Mouse (Mus musculus): ENCODE data around the gene Sntb2. TPM values are rescaled to one million over a fixed set of nuclear protein-coding genes. Genes with fewer than 3 reads are reported as not detected.

Gene Sntb2
- polyA plus RNA-seq, 1 experiment from 2014 or later = 17.8 TPM

GRCm38 (mm10) chr8:106933506-106934143 lies 1.9 kb upstream of the Sntb2 start:
- Histone ChIP-seq H3K4me2 (no peak overlapping the region), H3K27me3 (no peaks in the 10 kb centered on the region), H3K27ac (no peak overlapping the region), H3K9ac (no peak overlapping the region), H3K4me3 (no peak overlapping the region), H3K4me1 (peaks cover 46% of the 10 kb centered on the region), H3K9me3 (no peaks in the 10 kb centered on the region), H3K36me3 (no peaks in the 10 kb centered on the region)
- ATAC-seq (ENCODE audit: borderline replicate concordance, extremely low read depth, low FRiP score, low TSS enrichment) = no peak
- 79% methylated on average over 4 of the region's 4 CpGs for WGBS

DNA sequence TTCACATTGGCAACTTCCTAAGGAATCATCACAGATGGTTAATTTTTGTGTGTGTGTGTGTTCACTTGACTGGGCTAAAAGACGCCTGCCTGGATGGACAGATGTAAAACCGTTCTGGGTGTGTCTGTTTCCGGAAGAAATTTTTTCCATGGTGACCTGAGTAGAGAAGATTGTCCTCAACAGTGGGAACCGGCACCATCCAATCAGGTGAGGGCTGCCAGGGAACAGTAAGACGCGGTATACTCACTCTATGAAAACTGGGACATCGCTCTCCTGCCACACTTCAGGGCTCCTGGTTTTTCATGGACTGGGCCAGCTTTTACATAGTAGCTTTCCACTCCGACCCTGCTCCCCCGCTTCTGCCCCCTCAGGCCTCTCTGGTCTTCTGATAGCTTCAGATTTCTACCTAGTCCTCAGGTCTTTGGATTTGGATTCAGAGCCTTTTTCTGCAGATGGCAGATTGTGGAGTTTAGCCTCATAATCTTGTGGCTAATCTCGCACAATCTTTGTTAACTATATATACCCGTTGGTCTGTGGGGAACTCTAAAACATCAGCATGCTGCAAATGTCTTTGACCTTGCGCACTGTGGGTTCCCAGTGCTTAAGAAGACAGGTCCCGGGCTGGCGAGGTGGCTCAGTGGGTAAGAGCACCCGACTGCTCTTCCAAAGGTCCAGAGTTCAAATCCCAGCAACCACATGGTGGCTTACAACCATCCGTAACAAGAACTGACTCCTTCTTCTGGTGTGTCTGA lies 1.1 kb upstream of the Sntb2 start:
- Histone ChIP-seq H3K9me3 (no peaks in the 10 kb centered on the region), H3K36me3 (no peaks in the 10 kb centered on the region), H3K9ac (no peak overlapping the region), H3K4me2 (no peak overlapping the region), H3K4me1 (peaks cover 39% of the 10 kb centered on the region), H3K4me3 (no peak overlapping the region), H3K27me3 (no peaks in the 10 kb centered on the region), H3K27ac (no peak overlapping the region)
- ATAC-seq (ENCODE audit: borderline replicate concordance, extremely low read depth, low FRiP score, low TSS enrichment) = no peak
- WGBS = 79% methylated on average over 16 of the region's 16 CpGs

GRCm38 (mm10) chr8:106935899-106936477 lies 438 bp downstream of the Sntb2 start:
- Histone ChIP-seq H3K27ac (peak overlapping the region; percentile 94), H3K9me3 (no peaks in the 10 kb centered on the region), H3K9ac (peak overlapping the region; percentile 91), H3K4me1 (peaks cover 31% of the 10 kb centered on the region), H3K36me3 (no peaks in the 10 kb centered on the region), H3K4me3 (peak overlapping the region; percentile 88), H3K27me3 (no peaks in the 10 kb centered on the region), H3K4me2 (peak overlapping the region; percentile 69)
- under 1% methylated on average over 72 of the region's 76 CpGs for WGBS
- peak; percentile 68 for ATAC-seq (ENCODE audit: borderline replicate concordance, extremely low read depth, low FRiP score, low TSS enrichment)

GRCm38 (mm10) chr8:106936478-106937051 lies 1.0 kb downstream of the Sntb2 start:
- H3K9ac ChIP-seq = peak overlapping the region; percentile 91
- no peaks in the 10 kb centered on the region for H3K9me3 ChIP-seq
- ATAC-seq (ENCODE audit: borderline replicate concordance, extremely low read depth, low FRiP score, low TSS enrichment) = no peak
- no peaks in the 10 kb centered on the region for H3K27me3 ChIP-seq
- H3K27ac ChIP-seq = peak overlapping the region; percentile 94
- H3K4me2 ChIP-seq = peak overlapping the region; percentile 69
- peaks cover 31% of the 10 kb centered on the region for H3K4me1 ChIP-seq
- WGBS = under 1% methylated on average over 26 of the region's 26 CpGs
- peak overlapping the region; percentile 88 for H3K4me3 ChIP-seq
- no peaks in the 10 kb centered on the region for H3K36me3 ChIP-seq

- Histone ChIP-seq H3K4me1 (peaks cover 30% of the 10 kb centered on the region), H3K4me2 (peak overlapping the region; percentile 69), H3K27me3 (no peaks in the 10 kb centered on the region), H3K9me3 (no peaks in the 10 kb centered on the region), H3K36me3 (no peaks in the 10 kb centered on the region), H3K4me3 (peak overlapping the region; percentile 88), H3K9ac (peak overlapping the region; percentile 91), H3K27ac (peak overlapping the region; percentile 94; the same call in 1 of the 2 replicates)
- WGBS = 26% methylated on average over 14 of the region's 14 CpGs
- no peak for ATAC-seq (ENCODE audit: borderline replicate concordance, extremely low read depth, low FRiP score, low TSS enrichment)
Observed at GRCm38 (mm10) chr8:106937081-106937800, 1.7 kb downstream of the Sntb2 start.

DNA sequence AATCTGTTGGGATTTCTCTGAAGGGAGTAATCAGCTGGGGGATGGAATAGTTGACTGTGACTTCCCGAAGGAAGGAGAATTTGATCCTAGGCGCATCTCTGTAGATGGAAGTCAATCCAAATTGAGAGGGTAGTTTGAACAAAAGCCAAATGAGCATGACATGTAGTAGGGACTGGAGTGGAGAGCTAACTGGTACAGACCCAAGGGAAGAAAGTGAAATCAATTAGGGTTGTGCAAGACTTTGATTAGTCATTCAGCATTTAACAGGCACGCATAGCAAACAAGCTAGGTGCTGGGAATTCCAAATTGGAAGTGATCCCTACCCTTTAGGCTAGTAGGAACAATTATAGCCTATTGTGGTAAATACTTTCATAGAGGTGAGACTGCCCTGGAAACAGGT lies 6.3 kb downstream of the Sntb2 start:
- Histone ChIP-seq H3K4me3 (no peak overlapping the region), H3K27me3 (no peaks in the 10 kb centered on the region), H3K9ac (no peak overlapping the region), H3K36me3 (no peaks in the 10 kb centered on the region), H3K4me2 (no peak overlapping the region), H3K4me1 (peaks cover 20% of the 10 kb centered on the region), H3K9me3 (no peaks in the 10 kb centered on the region), H3K27ac (no peak overlapping the region)
- no peak for ATAC-seq (ENCODE audit: borderline replicate concordance, extremely low read depth, low FRiP score, low TSS enrichment)
- 91% methylated on average over 3 of the region's 3 CpGs for WGBS

DNA sequence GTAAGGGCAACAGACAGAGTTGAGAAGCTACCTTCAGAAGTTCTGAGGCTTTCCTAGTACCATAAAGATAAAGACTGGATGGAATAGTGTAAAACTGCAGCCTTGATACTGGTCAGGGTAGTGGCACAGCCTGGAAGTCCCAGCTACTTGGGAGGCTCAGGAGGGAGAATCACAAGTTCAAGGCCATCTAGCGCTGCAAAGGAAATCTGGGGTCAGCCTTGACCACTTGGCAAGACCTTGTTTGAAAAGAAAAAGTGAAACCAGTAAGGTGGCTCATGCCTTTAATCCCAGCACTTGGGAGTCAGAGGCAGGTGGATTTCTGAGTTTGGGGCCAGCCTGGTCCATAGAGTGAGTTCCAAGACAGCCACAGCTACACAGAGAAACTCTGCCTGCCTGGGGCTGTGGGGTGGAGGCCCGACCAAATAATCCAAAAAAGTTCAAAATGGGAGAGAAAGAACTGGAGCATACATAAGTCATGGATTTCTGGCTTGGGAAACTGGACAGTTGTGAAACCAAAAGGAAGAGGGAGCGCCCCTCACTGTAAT lies 8.4 kb downstream of the Sntb2 start:
- WGBS = 88% methylated on average over 3 of the region's 3 CpGs

DNA sequence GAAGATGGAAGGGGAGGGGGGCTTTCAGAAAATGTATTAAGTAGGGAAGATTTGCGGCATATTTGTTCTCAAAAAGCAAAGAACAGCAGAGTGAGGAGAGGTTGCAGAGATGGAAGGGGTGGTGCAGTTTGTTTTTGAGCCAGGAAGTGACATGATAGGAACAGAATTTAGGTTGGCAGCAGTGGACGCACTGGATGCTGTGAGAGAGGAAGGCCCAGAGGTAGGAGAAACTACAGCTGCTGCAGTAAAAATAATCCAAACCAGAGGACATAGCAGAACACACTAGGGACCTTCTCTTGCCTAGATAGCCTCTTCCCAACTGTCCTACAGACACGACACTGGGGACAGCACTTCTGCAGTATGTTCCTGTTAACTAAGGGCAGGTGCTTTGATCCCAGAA lies 9.2 kb downstream of the Sntb2 start:
- Histone ChIP-seq H3K4me1 (0 out of 2 replicates have a peak, but pooled peaks cover 5% of the 10 kb centered on the region), H3K27ac (no peak overlapping the region), H3K27me3 (no peaks in the 10 kb centered on the region), H3K9me3 (no peaks in the 10 kb centered on the region), H3K4me3 (no peak overlapping the region), H3K9ac (no peak overlapping the region), H3K4me2 (no peak overlapping the region), H3K36me3 (no peaks in the 10 kb centered on the region)
- 55% methylated on average over 3 of the region's 3 CpGs for WGBS
- no peak for ATAC-seq (ENCODE audit: borderline replicate concordance, extremely low read depth, low FRiP score, low TSS enrichment)

More for the DNA sequence above, 8.4 kb downstream of the Sntb2 start:
- Histone ChIP-seq H3K36me3 (no peaks in the 10 kb centered on the region), H3K9ac (no peak overlapping the region), H3K4me1 (0 out of 2 replicates have a peak, but pooled peaks cover 5% of the 10 kb centered on the region), H3K27me3 (no peaks in the 10 kb centered on the region), H3K9me3 (no peaks in the 10 kb centered on the region), H3K27ac (no peak overlapping the region), H3K4me2 (no peak overlapping the region), H3K4me3 (no peak overlapping the region)
- ATAC-seq (ENCODE audit: borderline replicate concordance, extremely low read depth, low FRiP score, low TSS enrichment) = no peak

DNA sequence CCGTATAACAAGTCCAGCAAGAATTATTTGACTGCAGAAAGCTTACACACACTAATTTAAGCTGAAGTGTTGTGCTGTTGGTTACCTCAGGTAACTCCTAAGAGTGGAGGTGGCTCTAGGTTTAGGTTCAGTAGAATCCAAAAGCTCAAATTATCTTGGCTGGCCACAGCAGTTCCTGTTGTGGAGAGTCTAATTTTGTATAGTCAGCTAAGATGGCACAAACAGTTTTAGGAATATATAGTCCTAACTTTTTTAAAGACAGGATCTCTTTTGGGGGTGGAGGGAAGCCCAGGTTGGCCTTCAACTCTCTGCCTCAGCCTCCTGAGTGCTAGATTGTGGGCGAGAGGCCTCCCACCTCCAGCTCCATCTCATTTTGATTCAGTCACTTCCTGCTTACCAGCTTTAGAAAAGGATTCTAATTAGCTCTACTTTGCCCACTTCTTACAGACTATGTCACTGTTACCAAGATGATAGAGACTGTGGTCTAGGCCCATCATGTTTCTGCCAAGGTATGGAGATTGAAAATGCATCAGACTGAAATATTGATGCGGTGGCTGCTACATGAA lies 13.2 kb downstream of the Sntb2 start:
- H3K4me2 ChIP-seq = no peak overlapping the region
- no peak overlapping the region for H3K27ac ChIP-seq
- H3K4me1 ChIP-seq = 0 out of 2 replicates have a peak, but pooled peaks cover 5% of the 10 kb centered on the region
- H3K4me3 ChIP-seq = no peak overlapping the region
- 79% methylated on average over 3 of the region's 3 CpGs for WGBS
- no peak for ATAC-seq (ENCODE audit: borderline replicate concordance, extremely low read depth, low FRiP score, low TSS enrichment)
- H3K9ac ChIP-seq = no peak overlapping the region
- H3K36me3 ChIP-seq = no peaks in the 10 kb centered on the region; the same call in 1 of the 2 replicates
- no peaks in the 10 kb centered on the region for H3K27me3 ChIP-seq
- H3K9me3 ChIP-seq = no peaks in the 10 kb centered on the region

DNA sequence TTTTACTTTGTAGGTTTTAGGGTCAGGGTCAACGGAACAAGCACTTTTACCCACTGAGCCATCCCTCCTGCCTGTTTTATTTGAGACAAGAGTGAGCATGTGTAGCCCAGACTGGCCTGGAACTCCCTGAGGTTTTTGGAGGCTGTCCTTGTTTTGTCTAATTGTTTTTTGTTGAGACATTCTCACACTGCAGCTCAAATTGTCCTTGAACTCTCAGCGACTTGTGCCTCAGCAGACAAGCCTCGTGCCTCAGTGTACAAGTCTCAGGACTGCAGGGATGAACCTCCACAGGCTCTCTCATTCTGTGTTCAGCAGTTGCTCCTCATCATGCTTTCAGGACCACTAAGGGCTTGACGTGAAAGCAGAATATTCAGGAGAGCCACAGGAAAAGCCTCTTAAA lies 16.2 kb downstream of the Sntb2 start:
- H3K4me3 ChIP-seq = no peak overlapping the region
- H3K9ac ChIP-seq = no peak overlapping the region
- no peaks in the 10 kb centered on the region; the same call in 1 of the 2 replicates for H3K36me3 ChIP-seq
- ATAC-seq (ENCODE audit: borderline replicate concordance, extremely low read depth, low FRiP score, low TSS enrichment) = no peak
- no peak overlapping the region for H3K4me2 ChIP-seq
- WGBS = 66% methylated on average over 4 of the region's 4 CpGs
- no peaks in the 10 kb centered on the region for H3K4me1 ChIP-seq
- H3K27me3 ChIP-seq = no peaks in the 10 kb centered on the region
- H3K27ac ChIP-seq = no peak overlapping the region
- no peaks in the 10 kb centered on the region for H3K9me3 ChIP-seq

DNA sequence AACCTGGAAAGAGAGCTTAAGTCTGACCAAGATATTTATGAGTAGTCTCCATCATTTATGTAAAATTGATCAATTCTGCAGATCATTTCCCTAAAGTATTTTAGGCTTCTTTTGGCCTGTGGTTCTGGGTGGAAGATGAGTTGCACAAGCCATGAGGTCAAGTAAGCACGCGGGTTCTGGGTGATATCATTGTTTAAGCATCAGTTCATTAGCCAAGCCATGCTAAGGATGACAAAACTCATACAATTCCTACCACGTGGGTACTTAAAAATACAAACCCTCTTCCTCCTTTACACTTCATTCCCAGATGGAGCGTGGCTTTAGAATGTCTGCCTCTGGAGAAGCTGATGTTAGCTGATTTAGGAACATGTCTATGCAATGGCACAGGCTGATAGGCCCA lies 18.0 kb downstream of the Sntb2 start:
- Histone ChIP-seq H3K27me3 (no peaks in the 10 kb centered on the region), H3K27ac (no peak overlapping the region), H3K9ac (no peak overlapping the region), H3K4me2 (no peak overlapping the region), H3K4me1 (no peaks in the 10 kb centered on the region), H3K36me3 (no peaks in the 10 kb centered on the region; the same call in 1 of the 2 replicates), H3K9me3 (no peaks in the 10 kb centered on the region), H3K4me3 (no peak overlapping the region)
- ATAC-seq (ENCODE audit: borderline replicate concordance, extremely low read depth, low FRiP score, low TSS enrichment) = no peak
- 51% methylated on average over 4 of the region's 4 CpGs for WGBS
